Mouse (Mus musculus): ENCODE results near the gene Picalm. TPM values are rescaled to one million over a fixed set of nuclear protein-coding genes. Genes with fewer than 3 reads are reported as not detected.

Picalm gene
- total RNA-seq (2023) = 100 to 1,000 TPM; 243 to 340 TPM

DNA sequence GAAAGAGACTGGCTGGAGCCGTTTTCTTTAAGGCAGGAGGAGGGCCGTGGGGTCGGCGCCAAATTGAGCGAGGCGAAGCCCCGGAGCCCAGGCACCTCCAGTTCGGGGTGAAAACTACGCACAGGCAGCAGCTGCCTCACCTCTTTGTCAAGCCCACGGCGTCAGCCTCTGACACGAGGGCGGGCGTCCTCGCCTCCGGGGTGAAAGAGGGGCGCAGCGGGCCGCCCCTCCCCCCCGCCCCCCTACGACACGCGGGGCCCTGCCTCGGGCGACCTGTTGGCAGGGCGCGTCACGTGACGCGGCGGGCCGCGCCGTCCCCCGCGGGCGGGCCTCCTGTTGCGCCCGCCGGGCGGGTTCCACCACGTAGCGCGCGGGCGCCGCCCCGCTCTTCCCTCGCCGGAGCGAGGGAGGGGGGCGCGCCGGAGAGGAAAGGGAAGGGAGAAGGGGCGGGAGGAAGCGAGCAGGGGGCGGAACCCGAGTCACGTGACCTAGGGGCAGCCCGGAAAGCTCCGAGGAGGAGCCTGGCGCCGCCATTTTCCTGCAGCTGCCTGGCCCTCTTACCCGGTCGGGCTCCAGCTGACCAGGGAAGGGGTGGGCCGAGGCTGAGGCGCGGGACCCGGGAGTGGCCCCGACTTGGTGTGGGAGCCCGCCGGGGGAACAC, at the start of gene Picalm:
Gene Picalm (plus strand): TSS at position 482 of the 661 bp plus-strand sequence.

Other genes with a start within 250 kb of the Picalm start
- not detected for gene Ccdc81, start 226.6 kb upstream of the Picalm start, total RNA-seq (2023)
- 10 to 100 TPM; 30.7 to 34.7 TPM for gene Hikeshi, start 189.0 kb upstream of the Picalm start, total RNA-seq (2023)
- 10 to 100 TPM; 74.0 to 80.2 TPM for gene Eed, start 149.2 kb upstream of the Picalm start, total RNA-seq (2023)
- not detected for gene Ccdc83, start 135.6 kb downstream of the Picalm start, total RNA-seq (2023)
- gene Sytl2, start 172.0 kb downstream of the Picalm start, total RNA-seq (2023) = 1 to 10 TPM in 1 of 2 experiments, under 1 TPM in 1; 0.96 to 1.2 TPM